Mouse (Mus musculus): ENCODE measurements around the gene Rps21.

GRCm38 (mm10) chr2:180305490-180305889 lies 48.3 kb downstream of the Rps21 start:
- TF ChIP-seq POLR2A (IDR thresholded peaks at IDR 0.05; ENCODE audit: insufficient read depth, low read depth, low read length) (no peak), CTCF (IDR thresholded peaks at IDR 0.05; ENCODE audit: insufficient read depth, low read depth, low read length) (no peak)
